Mouse (Mus musculus) kidney, embryonic 16.5 days (tissue): ENCODE results near the gene Slc17a8. TPM values are rescaled to one million over a fixed set of nuclear protein-coding genes. Genes with fewer than 3 reads are reported as not detected.

Experiments
- ATAC-seq: fragments of 200-750 bp; cut with Nextera tagmentation; 2 replicates; pipeline ENCODE4 v1.8.0; 2017; ENCODE audit warnings: moderate TSS enrichment; ENCODE audit not compliant: low FRiP score, low TSS enrichment
- H3K27ac ChIP-seq: fragments of 300-500 bp; sonication (generic); 2 replicates; pipeline ENCODE4 v1.5.1; 2014; ENCODE audit warnings: low read length
- H3K27me3 ChIP-seq: fragments of 300-500 bp; sonication (generic); 2 replicates; pipeline ENCODE4 v1.6.1; 2014; ENCODE audit warnings: low read length, control low read depth, mixed read lengths; ENCODE audit not compliant: insufficient read depth
- H3K36me3 ChIP-seq: fragments of 300-500 bp; sonication (generic); 2 replicates; pipeline ENCODE4 v1.6.1; 2014; ENCODE audit warnings: low read length, control low read depth, mixed read lengths; ENCODE audit not compliant: insufficient read depth
- H3K4me1 ChIP-seq: fragments of 300-500 bp; sonication (generic); 2 replicates; pipeline ENCODE4 v1.6.1; 2014; ENCODE audit warnings: low read length, control low read depth, mixed read lengths; ENCODE audit not compliant: insufficient read depth
- H3K4me2 ChIP-seq: fragments of 300-500 bp; sonication (generic); replicated peaks from 2 replicates; pipeline ENCODE4 v1.6.1; 2014; ENCODE audit warnings: low read depth, low read length
- H3K4me3 ChIP-seq: fragments of 300-500 bp; sonication (generic); 2 replicates; pipeline ENCODE4 v1.5.1; 2014; ENCODE audit warnings: mild to moderate bottlenecking, low read length
- H3K9ac ChIP-seq: fragments of 300-500 bp; sonication (generic); replicated peaks from 2 replicates; pipeline ENCODE4 v1.6.1; 2014; ENCODE audit warnings: low read length
- H3K9me3 ChIP-seq: fragments of 300-500 bp; sonication (generic); 2 replicates; pipeline ENCODE4 v1.6.1; 2016; ENCODE audit warnings: low read length, control low read depth
- WGBS: fragments of 180-500 bp; shearing (Covaris S2); extraction: QIAGEN DNeasy Blood & Tissue Kit; methylation state at CpG from one replicate; pipeline ENCODE4 v1.1.7; 2014; 5-methylcytosine and 5-hydroxymethylcytosine counted together
- polyA plus RNA-seq: library from polyadenylated mRNA; unstranded; fragments of >200 nt; fragmentation: Nextera tagmentation; extraction: Ambion mirVana; gene quantifications from 2 replicates; pipeline ENCODE4 v1.2.1, GENCODE M21; 2015

Gene Slc17a8
- polyA plus RNA-seq, 1 experiment from 2014 or later, result 1.2 TPM

DNA sequence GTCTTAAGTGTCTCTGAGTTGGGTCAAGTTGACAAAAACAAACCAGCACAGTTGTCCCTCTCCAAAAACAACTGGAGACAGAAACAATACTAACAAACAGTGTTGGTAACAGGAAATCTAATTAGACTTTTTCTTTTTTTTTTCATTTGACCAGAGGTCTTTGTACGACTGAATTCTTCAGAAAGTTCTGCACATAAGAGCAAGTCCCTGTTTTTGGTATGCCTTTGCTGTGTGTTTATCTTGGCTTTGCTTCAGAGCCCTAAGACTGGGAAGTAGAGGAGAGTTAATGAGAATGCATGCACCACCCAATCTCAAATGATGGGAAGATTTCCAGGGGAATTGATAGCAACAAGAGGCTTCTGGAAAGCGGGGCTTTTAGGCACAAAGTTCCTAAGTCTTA, 74.1 kb downstream of the Slc17a8 start:
- no peaks in the 10 kb centered on the region for H3K36me3 ChIP-seq
- no peak overlapping the region; the same call in 1 of the 2 replicates for H3K27ac ChIP-seq
- no peak overlapping the region for H3K4me3 ChIP-seq
- no peak overlapping the region for H3K9ac ChIP-seq
- no peak for ATAC-seq
- H3K27me3 ChIP-seq, result no peaks in the 10 kb centered on the region
- 58% methylated on average over 2 of the region's 2 CpGs for WGBS
- no peaks in the 10 kb centered on the region for H3K9me3 ChIP-seq
- no peak overlapping the region for H3K4me2 ChIP-seq
- H3K4me1 ChIP-seq, result peaks cover 10% of the 10 kb centered on the region; the same call in 1 of the 2 replicates

- Histone ChIP-seq H3K27me3 (no peaks in the 10 kb centered on the region), H3K4me2 (no peak overlapping the region), H3K4me1 (peaks cover 10% of the 10 kb centered on the region; the same call in 1 of the 2 replicates), H3K4me3 (no peak overlapping the region), H3K9me3 (no peaks in the 10 kb centered on the region), H3K9ac (no peak overlapping the region), H3K27ac (no peak overlapping the region), H3K36me3 (no peaks in the 10 kb centered on the region)
- WGBS, result 73% methylated on average over 6 of the region's 6 CpGs
- no peak for ATAC-seq
These were observed 77.2 kb downstream of the Slc17a8 start for GRCm38 (mm10) chr10:89543867-89544266.

DNA sequence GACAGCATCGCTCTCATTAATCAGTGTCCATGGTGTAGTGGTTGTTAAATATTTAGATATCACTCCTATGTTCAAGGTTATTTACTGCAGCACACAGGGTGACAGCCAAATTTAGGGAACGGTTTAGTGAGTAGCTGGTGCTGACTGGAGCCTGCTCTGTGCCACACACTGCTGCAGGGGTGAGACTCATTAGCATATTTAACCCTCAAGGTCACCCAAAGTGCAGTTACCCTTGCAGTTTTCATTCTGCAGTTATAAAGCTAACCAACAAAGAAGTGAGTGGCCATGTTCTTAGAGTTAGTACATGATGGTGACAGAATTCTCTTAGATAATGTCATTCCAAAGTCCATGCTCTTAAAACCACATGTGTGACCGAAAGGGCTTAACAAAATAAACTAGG, 78.7 kb downstream of the Slc17a8 start:
- Histone ChIP-seq H3K4me3 (no peak overlapping the region), H3K36me3 (no peaks in the 10 kb centered on the region), H3K27me3 (no peaks in the 10 kb centered on the region), H3K9me3 (no peaks in the 10 kb centered on the region), H3K27ac (no peak overlapping the region), H3K4me1 (peaks cover 2% of the 10 kb centered on the region; the same call in 1 of the 2 replicates), H3K9ac (no peak overlapping the region), H3K4me2 (no peak overlapping the region)
- no peak for ATAC-seq
- WGBS, result 71% methylated on average over 3 of the region's 3 CpGs

- H3K36me3 ChIP-seq, result no peaks in the 10 kb centered on the region
- H3K4me2 ChIP-seq, result no peak within 1 kb of the TSS
- H3K9me3 ChIP-seq, result no peaks in the 10 kb centered on the region
- no peaks in the 10 kb centered on the region for H3K27me3 ChIP-seq
- H3K4me1 ChIP-seq, result 0 out of 2 replicates have a peak, but pooled peaks cover 3% of the 10 kb centered on the region
- no peak within 1 kb of the TSS for H3K9ac ChIP-seq
- H3K27ac ChIP-seq, result no peak within 1 kb of the TSS
- no peak within 1 kb of the TSS for H3K4me3 ChIP-seq
- peak; percentile 62 for ATAC-seq
- 67% methylated on average over 17 of the region's 17 CpGs for WGBS
These were observed 87.9 kb downstream of the Slc17a8 start, which contains the start of gene Nr1h4 for GRCm38 (mm10) chr10:89532929-89533727. TSS of gene Nr1h4 (minus strand) at chr10:89533585.

DNA sequence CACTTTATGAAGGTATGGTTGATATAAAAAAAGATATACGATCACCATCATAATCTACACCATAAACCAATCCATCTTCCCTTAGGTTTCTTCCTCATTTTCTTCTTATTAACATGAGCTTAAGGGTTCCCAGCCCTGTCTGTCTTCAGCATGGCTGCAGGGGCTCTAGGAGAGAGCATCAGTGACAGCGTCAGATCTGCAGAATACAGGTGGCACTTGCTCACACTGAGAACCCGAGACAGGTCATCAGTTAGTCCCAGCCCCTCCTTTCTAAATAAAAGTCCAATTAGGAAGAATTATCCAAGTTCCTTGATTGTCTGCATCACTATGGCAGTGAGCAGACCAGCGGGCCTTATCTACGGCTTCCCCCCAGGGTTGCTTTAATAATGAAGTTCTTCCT, 88.6 kb downstream of the Slc17a8 start:
- Histone ChIP-seq H3K27me3 (no peaks in the 10 kb centered on the region), H3K4me1 (0 out of 2 replicates have a peak, but pooled peaks cover 3% of the 10 kb centered on the region), H3K4me3 (no peak overlapping the region), H3K9me3 (no peaks in the 10 kb centered on the region), H3K4me2 (no peak overlapping the region), H3K27ac (no peak overlapping the region), H3K9ac (no peak overlapping the region), H3K36me3 (no peaks in the 10 kb centered on the region)
- WGBS, result 81% methylated on average over 5 of the region's 5 CpGs
- no peak for ATAC-seq

GRCm38 (mm10) chr10:89531976-89532375, 89.1 kb downstream of the Slc17a8 start:
- Histone ChIP-seq H3K4me1 (0 out of 2 replicates have a peak, but pooled peaks cover 3% of the 10 kb centered on the region), H3K9ac (no peak overlapping the region), H3K27ac (no peak overlapping the region), H3K4me3 (no peak overlapping the region), H3K9me3 (no peaks in the 10 kb centered on the region), H3K4me2 (no peak overlapping the region), H3K27me3 (no peaks in the 10 kb centered on the region), H3K36me3 (no peaks in the 10 kb centered on the region)
- ATAC-seq, result no peak
- WGBS, result 83% methylated on average over 2 of the region's 2 CpGs

- H3K27me3 ChIP-seq, result no peaks in the 10 kb centered on the region
- no peak overlapping the region for H3K9ac ChIP-seq
- H3K27ac ChIP-seq, result 0 out of 2 replicates have a peak overlapping the region, but pooled peaks have one; percentile 4
- H3K4me2 ChIP-seq, result no peak overlapping the region
- 0 out of 2 replicates have a peak, but pooled peaks cover 3% of the 10 kb centered on the region for H3K4me1 ChIP-seq
- peak; percentile 72 for ATAC-seq
- 47% methylated on average over 5 of the region's 5 CpGs for WGBS
- H3K4me3 ChIP-seq, result no peak overlapping the region
- H3K36me3 ChIP-seq, result no peaks in the 10 kb centered on the region
- no peaks in the 10 kb centered on the region for H3K9me3 ChIP-seq
These were observed 89.8 kb downstream of the Slc17a8 start for GRCm38 (mm10) chr10:89531194-89531634.

DNA sequence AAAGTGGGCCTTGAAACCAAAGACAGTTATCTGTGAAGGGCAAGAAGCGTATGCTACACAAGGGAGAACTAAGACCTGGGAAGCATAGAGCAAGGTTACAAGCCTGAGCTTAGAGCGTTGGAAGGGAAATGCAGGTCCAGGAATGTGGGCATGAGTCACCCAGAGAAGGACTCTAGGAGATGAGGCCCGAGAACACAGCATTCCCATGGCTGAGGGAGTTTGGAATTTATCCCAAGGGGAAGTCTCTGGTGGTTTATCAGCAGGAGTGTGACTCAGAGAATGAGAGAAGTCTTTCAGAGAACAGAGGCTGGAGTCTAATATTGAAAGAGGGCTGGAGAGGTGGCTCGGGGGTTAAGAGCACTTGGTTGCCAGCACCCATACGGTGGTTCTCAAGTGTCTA, 94.0 kb downstream of the Slc17a8 start:
- no peak for ATAC-seq
- no peak overlapping the region for H3K4me2 ChIP-seq
- no peaks in the 10 kb centered on the region for H3K27me3 ChIP-seq
- no peaks in the 10 kb centered on the region for H3K9me3 ChIP-seq
- H3K4me1 ChIP-seq, result no peaks in the 10 kb centered on the region
- no peak overlapping the region for H3K4me3 ChIP-seq
- no peaks in the 10 kb centered on the region for H3K36me3 ChIP-seq
- 68% methylated on average over 5 of the region's 5 CpGs for WGBS
- no peak overlapping the region for H3K9ac ChIP-seq
- H3K27ac ChIP-seq, result no peak overlapping the region

DNA sequence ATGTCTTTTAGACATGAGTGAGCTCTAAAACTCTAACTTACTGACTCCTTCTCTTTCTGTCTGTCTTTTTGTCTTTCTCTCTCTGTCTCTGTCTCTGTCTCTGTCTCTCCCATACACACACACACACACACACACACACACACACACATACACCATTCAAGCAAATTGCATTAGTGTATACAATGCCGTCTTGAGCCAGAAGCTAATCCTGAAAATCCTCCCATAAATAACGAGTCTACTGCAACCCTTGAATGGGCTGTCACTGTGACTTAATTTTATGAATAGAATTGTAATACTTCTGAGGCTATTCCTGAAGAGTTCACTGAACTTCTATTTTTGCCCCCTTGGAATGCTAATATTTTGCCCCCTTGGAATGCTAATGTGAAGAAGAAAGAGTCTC, 95.2 kb downstream of the Slc17a8 start:
- Histone ChIP-seq H3K36me3 (no peaks in the 10 kb centered on the region), H3K27me3 (no peaks in the 10 kb centered on the region), H3K27ac (no peak overlapping the region), H3K9ac (no peak overlapping the region), H3K4me3 (no peak overlapping the region), H3K9me3 (no peaks in the 10 kb centered on the region), H3K4me2 (no peak overlapping the region), H3K4me1 (no peaks in the 10 kb centered on the region)
- no peak for ATAC-seq
- WGBS, result 73% methylated on average over 2 of the region's 2 CpGs
